Mouse (Mus musculus) layer of hippocampus, adult 18-20 months (tissue): Measurements from ENCODE around the gene Mthfd1l. TPM values are rescaled to one million over a fixed set of nuclear protein-coding genes. Genes with fewer than 3 reads are reported as not detected.

Experiments used
- DNase-seq, 2 experiments: peaks; one replicate each; pipeline ENCODE4 v3.0.0; 2022; ENCODE audit warnings: low spot score in 2 of 2
- long read RNA-seq: library from polyadenylated mRNA; stranded (forward); transcript quantifications from one replicate; pipeline ENCODE4 v2.0.0, GENCODE M21; 2021
- total RNA-seq, 2 experiments: library from RNA; stranded (reverse); gene quantifications; 2 replicates each; pipeline ENCODE4 v1.2.3; 2021

The Mthfd1l gene
- 1 to 10 TPM; 8.7 to 8.9 TPM for total RNA-seq
- long read RNA-seq, transcript Mthfd1l-201 (28 exons, 3,535 nt) = major isoform, 8 of 30 reads
- long read RNA-seq, partial matches to known transcripts = 2 of 30 reads
- long read RNA-seq, other reads (novel, unspliced or antisense) = 18 of 30 reads

DNA sequence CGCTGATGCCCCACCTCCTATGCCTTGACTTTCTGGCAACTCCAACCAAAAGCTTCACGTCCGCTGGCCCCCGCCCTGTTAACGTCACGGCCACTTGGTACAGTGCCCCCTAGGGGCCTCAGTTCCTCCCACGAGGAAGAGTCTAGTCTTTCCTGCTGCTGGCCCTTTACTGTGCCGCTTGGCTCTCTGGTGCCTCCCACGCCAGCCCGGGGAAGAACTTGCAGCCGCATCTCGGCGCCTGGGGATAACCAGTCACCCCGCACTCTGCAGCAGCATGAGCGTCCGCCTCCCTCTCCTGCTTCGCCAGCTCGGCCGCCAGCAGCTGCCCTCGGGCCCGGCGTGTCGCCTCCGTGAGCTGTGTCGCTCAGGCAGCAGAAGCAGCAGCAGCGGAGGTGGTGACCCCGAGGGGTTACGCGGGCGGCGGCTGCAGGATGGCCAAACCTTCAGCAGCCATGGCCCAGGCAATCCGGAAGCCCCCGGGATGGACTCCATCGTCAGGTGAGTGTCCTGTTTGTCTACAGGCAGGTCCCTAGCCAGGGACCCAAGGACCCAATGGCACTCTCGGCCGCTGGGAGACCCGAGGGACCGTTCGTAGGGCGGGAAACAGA is at the start of gene Mthfd1l:
Gene Mthfd1l (plus strand): TSS at position 138 of the 608 bp plus-strand sequence.
- peak; percentile 58 to 77 for DNase-seq

DNA sequence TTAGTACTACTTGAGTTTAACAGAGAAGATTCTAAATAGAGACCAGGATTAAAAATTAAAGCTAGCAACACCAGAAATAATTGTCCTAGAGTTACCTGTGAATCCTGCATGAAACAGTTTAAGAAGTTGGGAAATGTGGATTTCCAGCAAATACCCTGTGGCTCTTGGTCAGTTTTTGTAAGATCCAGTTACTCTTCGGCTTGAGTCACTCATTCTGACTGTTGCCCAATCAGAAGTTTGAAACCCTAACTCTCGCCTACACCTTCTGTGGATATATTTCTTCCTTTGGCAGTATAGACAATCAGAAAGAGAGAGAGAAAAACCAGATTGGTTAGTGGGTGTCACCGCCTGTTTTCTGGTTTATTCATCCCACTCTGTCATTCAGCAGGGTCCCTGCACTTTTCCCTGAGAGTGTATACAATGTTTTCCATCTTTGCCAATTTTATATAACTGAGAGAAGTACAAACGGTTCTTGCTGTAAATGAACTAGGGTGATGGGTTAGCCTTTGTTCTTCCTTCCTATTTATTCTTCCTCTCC is 44.8 kb upstream of the Mthfd1l start:
- DNase-seq = peak; percentile 32 to 80

- DNase-seq = no peak
Measured at GRCm38 (mm10) chr10:3931831-3932230, 41.1 kb upstream of the Mthfd1l start.

DNA sequence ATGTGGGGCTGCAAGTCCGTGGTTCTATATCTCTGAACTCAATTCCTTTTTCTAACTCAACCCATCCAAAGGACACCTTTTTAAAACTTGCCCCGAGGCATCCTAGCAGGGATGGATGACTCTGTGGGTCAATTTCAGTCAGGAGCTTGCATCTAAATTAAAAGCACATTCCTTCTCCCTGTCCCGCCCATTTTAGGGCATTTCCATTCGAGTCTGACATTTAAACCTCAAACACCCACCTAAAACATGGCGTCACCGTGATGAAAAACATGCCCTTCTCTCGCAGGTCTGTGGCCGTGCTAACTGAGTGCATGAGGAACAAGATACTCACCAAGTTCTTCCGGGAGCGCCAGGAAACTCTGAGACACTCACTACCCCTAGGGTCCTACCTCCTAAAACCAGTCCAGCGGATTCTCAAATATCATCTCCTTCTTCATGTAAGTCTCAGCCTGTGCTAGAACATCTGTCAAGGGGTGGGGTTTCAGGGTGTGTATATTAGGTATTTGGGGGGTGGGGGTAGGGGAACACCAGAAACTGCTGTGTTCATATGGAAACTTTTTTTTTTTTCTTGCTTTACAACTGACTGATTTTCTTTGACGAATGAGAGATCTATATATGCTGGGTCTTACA is 39.5 kb upstream of the Mthfd1l start:
- DNase-seq = no peak

DNA sequence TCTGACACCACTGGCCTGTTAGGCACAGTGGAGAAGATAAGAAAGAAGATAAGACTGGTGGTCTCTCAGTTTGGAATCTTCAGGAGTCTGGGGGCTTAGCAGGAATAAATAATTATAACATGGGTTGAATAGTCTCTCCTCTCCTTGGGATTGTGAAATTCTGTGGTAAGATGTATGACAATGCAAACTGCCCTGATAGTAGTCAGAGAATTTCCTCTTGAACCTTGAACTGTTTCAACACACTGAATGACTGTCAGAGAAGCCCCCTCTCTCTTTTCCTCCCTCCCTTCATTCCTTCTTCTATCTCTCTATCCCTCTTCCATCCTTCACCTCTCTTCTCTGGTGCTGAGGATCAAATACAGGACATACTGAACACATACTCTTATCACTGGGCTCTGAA is 36.1 kb upstream of the Mthfd1l start:
- DNase-seq = no peak

DNA sequence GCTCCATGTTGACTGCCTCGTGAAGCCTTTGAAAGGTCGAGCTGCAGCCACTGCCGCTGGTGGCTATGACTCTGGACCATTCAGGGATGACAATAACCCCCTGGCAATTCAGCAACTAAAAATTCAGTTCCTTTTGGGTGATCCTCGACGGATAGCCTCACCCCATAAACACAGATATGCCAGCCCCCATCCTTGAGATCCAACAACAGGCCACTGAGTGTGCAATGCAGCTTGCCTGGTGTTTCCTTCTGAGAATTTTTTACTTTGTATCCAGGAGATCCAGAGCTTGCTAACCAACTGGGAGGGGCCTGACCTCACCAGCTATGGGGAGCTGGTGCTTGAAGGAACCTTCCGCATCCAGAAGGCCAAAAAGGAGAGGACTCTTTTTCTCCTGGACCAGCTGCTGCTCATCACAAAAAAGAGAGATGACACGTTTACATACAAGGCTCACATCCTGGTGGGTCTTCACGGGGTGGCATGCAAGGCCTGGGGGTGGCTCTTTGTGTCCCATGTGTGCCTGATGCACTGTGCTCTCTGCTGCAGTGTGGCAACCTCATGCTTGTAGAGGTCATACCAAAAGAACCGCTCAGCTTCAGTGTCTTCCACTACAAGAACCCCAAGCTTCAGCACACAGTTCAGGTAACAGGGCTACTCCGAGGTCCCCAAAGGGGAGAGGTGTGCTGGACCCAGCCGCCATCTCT is 32.9 kb upstream of the Mthfd1l start:
- no peak for DNase-seq

GRCm38 (mm10) chr10:3940596-3940975 is 32.3 kb upstream of the Mthfd1l start:
- no peak for DNase-seq

- DNase-seq = no peak
Measured at GRCm38 (mm10) chr10:3941054-3941757, 31.7 kb upstream of the Mthfd1l start.

GRCm38 (mm10) chr10:3942289-3942688 is 30.6 kb upstream of the Mthfd1l start:
- DNase-seq = no peak

DNA sequence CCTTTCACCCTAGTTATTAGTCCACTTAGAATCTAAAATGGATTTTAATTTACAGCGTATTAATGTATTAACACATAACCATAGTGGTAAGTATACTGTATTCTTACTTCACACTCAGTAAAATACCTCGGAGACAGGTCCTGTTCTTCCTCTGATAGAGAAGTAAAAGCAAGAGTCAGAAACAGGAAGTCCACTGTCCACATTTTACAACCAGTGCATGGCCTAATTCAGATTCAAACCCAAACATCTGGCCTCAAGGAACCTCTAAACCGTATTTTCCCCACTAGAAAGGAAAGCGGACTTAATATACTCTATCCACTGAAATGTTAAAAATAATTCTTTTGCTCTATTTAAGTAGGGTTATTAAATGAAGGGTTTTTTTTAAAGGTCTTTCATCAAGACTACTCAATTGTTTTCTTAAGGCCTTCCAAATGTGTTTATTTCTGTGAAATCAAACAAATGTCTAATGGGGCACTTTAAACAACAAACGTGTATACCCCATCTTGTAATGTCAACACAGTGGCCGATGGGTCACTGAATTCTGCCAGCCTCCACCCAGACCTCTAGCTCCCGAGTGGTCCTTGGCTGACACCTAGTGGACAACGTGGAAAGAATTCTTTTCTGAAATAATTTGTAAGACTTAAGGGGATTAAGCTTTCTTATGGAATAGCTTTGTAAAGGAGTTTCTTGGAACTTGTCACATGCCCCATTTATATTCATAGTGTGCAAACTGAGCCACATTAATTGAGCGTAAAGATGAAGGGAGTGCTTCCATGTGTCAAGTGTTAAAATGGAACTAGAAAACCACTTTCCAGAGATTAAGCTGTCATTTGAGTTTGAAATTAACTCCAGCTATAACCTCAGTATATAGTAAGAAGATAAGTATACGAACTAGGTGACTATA is 29.2 kb upstream of the Mthfd1l start:
- DNase-seq = peak in 1 of 2 experiments; percentile 60

GRCm38 (mm10) chr10:3946871-3947270 is 26.0 kb upstream of the Mthfd1l start:
- no peak for DNase-seq

DNA sequence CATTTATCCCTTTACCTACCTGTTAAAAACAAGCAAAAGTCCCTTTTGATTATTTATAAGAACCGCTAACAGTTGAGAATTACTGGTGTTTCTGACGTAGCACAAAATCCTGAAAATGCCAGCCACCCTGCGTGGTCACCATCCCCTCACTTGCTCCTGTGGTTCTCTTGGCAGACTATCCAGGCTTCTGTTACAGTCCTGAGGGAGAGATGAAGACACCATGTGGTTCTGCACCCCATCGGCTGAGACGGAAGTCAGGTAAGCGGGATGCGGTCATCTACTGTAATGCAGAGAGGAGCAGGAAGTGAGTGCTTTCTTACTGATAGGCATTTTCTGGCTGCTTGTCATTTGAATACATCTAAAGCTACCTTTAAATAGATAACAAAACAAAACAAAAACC is 25.6 kb upstream of the Mthfd1l start:
- no peak for DNase-seq

DNA sequence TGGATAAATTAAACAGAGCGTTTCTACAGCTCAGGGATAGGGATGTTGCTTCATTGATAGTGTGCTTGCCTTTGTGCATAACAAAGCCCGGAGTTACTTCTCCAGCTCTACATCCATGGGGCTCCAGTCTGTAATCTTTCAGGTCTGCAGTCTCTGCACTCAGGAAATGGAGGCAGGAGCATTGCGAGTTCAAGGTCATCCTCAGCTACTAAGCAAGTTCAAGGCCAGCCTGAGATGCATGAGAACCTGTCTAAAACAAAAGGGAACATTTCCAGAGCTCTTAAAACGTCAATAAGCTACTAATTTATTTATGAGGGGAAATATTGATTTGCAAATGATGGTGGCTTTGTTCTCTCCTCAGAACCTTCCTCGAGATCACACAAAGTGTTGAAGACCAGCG is 23.6 kb upstream of the Mthfd1l start:
- no peak for DNase-seq

DNA sequence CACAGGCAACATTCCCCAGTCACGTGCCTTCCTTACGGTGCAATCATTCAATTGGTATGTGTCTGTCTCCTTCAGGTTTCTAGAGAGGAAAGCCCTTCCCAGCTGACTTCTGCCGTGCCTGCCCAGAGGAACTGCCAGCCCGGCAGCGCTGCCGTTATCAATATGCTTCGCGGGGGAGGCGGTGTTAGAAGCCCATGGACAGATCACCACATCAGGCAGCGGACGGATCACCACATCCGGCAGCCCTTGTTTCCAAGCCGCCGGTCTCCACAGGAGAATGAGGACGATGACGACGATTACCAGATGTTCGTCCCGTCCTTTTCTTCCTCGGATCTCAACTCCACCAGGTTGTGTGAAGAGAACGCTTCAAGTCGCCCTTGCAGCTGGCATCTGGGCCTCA is 16.4 kb upstream of the Mthfd1l start:
- no peak for DNase-seq

DNA sequence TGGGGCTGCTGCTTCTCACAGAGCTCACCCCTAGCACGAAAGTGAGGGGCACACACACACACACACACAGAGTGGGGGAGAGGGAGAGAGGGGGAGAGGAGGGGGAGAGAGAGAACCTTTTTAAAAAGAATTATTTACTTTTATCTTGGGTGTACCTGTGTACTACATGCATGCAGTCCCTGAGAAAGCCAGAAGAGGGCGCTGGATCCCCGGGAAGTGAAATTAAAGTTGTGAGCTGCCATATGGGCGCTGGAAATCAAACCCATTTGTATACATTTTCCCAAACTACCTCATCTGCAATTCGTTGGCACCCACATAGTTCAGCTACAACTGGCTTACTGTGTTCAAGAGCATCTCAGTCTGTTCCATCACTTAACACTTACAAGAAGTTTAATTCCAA is 14.3 kb upstream of the Mthfd1l start:
- DNase-seq = no peak

GRCm38 (mm10) chr10:3969026-3969425 is 3.9 kb upstream of the Mthfd1l start:
- DNase-seq = no peak

GRCm38 (mm10) chr10:3972237-3972636 is 681 bp upstream of the Mthfd1l start:
- DNase-seq = no peak

- DNase-seq = peak; percentile 77 to 81
Measured at GRCm38 (mm10) chr10:3973589-3974070, 712 bp downstream of the Mthfd1l start.

DNA sequence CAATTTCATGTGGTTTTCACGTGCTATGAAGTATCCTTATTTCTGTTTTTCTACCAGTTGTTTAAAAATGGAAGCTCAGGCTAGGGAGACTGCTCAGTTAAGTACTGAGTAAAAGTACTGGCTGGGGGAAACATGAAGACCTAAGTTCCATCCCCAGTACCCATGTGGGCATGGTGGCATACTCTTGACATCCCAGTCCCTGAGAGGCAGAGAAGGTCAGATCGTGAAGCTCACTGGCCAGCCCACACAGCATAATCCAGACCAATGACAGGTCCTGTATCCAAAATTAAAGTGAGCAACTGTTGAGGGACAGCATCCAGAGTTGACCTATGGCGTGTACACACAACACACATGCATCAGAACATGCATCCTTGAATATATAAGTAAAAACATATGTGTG is 1.5 kb downstream of the Mthfd1l start:
- DNase-seq = no peak

GRCm38 (mm10) chr10:3975898-3976622 is 3.1 kb downstream of the Mthfd1l start:
- no peak for DNase-seq
